Mouse (Mus musculus): ENCODE measurements around the gene Gm5129. TPM values are rescaled to one million over a fixed set of nuclear protein-coding genes. Genes with fewer than 3 reads are reported as not detected.

Gm5129 gene
- polyA plus RNA-seq, 1 experiment: 0.35 TPM

- H3K79me2 ChIP-seq (ENCODE audit: control insufficient read depth, insufficient read depth): peaks cover 42% of the 10 kb centered on the region
- peaks cover 8% of the 10 kb centered on the region for H3K36me3 ChIP-seq (ENCODE audit: control insufficient read depth, insufficient read depth)
- no peak overlapping the region for H3K4me3 ChIP-seq (ENCODE audit: insufficient read depth, poor library complexity, severe bottlenecking)
- TF ChIP-seq CEBPB (IDR thresholded peaks at IDR 0.05; ENCODE audit: low read depth) (no peak), MYOG (IDR thresholded peaks at IDR 0.05; ENCODE audit: control insufficient read depth, extremely low read depth, insufficient read length) (no peak), CTCF (IDR thresholded peaks at IDR 0.05; ENCODE audit: control insufficient read depth, insufficient read depth, insufficient read length) (no peak), FOSL1 (IDR thresholded peaks at IDR 0.05; ENCODE audit: insufficient read depth, low read length, poor library complexity, severe bottlenecking) (no peak), MAX (IDR thresholded peaks at IDR 0.05) (no peak), MYOD1 (IDR thresholded peaks at IDR 0.05; ENCODE audit: control insufficient read depth, insufficient read length, low read depth) (no peak), USF1 (IDR thresholded peaks at IDR 0.05; ENCODE audit: low read depth) (no peak)
- peaks cover 6% of the 10 kb centered on the region for H3K79me3 ChIP-seq (ENCODE audit: low read depth)
- H3ac ChIP-seq (ENCODE audit: control insufficient read depth, insufficient read length, low read depth): no peak overlapping the region
- no peaks in the 10 kb centered on the region for H3K27me3 ChIP-seq (ENCODE audit: control insufficient read depth, insufficient read depth, insufficient read length)
These were observed 37.1 kb upstream of the Gm5129 start for GRCm38 (mm10) chr5:29772651-29773330.

GRCm38 (mm10) chr5:29772038-29772437, 36.3 kb upstream of the Gm5129 start:
- H3K4me3 ChIP-seq (ENCODE audit: insufficient read depth, poor library complexity, severe bottlenecking): no peak overlapping the region
- H3ac ChIP-seq (ENCODE audit: control insufficient read depth, insufficient read length, low read depth): no peak overlapping the region
- H3K79me3 ChIP-seq (ENCODE audit: low read depth): peaks cover 6% of the 10 kb centered on the region
- H3K27me3 ChIP-seq (ENCODE audit: control insufficient read depth, insufficient read depth, insufficient read length): no peaks in the 10 kb centered on the region
- peaks cover 12% of the 10 kb centered on the region for H3K36me3 ChIP-seq (ENCODE audit: control insufficient read depth, insufficient read depth)
- peaks cover 42% of the 10 kb centered on the region for H3K79me2 ChIP-seq (ENCODE audit: control insufficient read depth, insufficient read depth)
- TF ChIP-seq CEBPB (IDR thresholded peaks at IDR 0.05; ENCODE audit: low read depth): peak; percentile 75
- TF ChIP-seq MYOD1 (IDR thresholded peaks at IDR 0.05; ENCODE audit: control insufficient read depth, insufficient read length, low read depth): no peak

GRCm38 (mm10) chr5:29770935-29771334, 35.2 kb upstream of the Gm5129 start:
- Histone ChIP-seq H3ac (ENCODE audit: control insufficient read depth, insufficient read length, low read depth) (no peak overlapping the region), H3K27me3 (ENCODE audit: control insufficient read depth, insufficient read depth, insufficient read length) (no peaks in the 10 kb centered on the region), H3K36me3 (ENCODE audit: control insufficient read depth, insufficient read depth) (peaks cover 14% of the 10 kb centered on the region), H3K79me2 (ENCODE audit: control insufficient read depth, insufficient read depth) (peaks cover 37% of the 10 kb centered on the region), H3K4me3 (ENCODE audit: insufficient read depth, poor library complexity, severe bottlenecking) (no peak overlapping the region), H3K79me3 (ENCODE audit: low read depth) (peaks cover 6% of the 10 kb centered on the region)
- TF ChIP-seq FOSL1 (IDR thresholded peaks at IDR 0.05; ENCODE audit: insufficient read depth, low read length, poor library complexity, severe bottlenecking) (no peak), MYOG (IDR thresholded peaks at IDR 0.05; ENCODE audit: control insufficient read depth, extremely low read depth, insufficient read length) (no peak), CTCF (IDR thresholded peaks at IDR 0.05; ENCODE audit: control insufficient read depth, insufficient read depth, insufficient read length) (no peak), MYOD1 (IDR thresholded peaks at IDR 0.05; ENCODE audit: control insufficient read depth, insufficient read length, low read depth) (no peak), CEBPB (IDR thresholded peaks at IDR 0.05; ENCODE audit: low read depth) (no peak), USF1 (IDR thresholded peaks at IDR 0.05; ENCODE audit: low read depth) (no peak), MAX (IDR thresholded peaks at IDR 0.05) (no peak)

- no peak for TF ChIP-seq MAX (IDR thresholded peaks at IDR 0.05)
- TF ChIP-seq FOSL1 (IDR thresholded peaks at IDR 0.05; ENCODE audit: insufficient read depth, low read length, poor library complexity, severe bottlenecking): no peak
- TF ChIP-seq CEBPB (IDR thresholded peaks at IDR 0.05; ENCODE audit: low read depth): no peak
- TF ChIP-seq MYOD1 (IDR thresholded peaks at IDR 0.05; ENCODE audit: control insufficient read depth, insufficient read length, low read depth): no peak
- no peak for TF ChIP-seq USF1 (IDR thresholded peaks at IDR 0.05; ENCODE audit: low read depth)
- no peak for TF ChIP-seq CTCF (IDR thresholded peaks at IDR 0.05; ENCODE audit: control insufficient read depth, insufficient read depth, insufficient read length)
- no peak for TF ChIP-seq MYOG (IDR thresholded peaks at IDR 0.05; ENCODE audit: control insufficient read depth, extremely low read depth, insufficient read length)
- H3K79me2 ChIP-seq (ENCODE audit: control insufficient read depth, insufficient read depth): peaks cover 9% of the 10 kb centered on the region
- no peaks in the 10 kb centered on the region for H3K27me3 ChIP-seq (ENCODE audit: control insufficient read depth, insufficient read depth, insufficient read length)
- H3K79me3 ChIP-seq (ENCODE audit: low read depth): no peaks in the 10 kb centered on the region
- H3ac ChIP-seq (ENCODE audit: control insufficient read depth, insufficient read length, low read depth): no peak overlapping the region
- peaks cover 60% of the 10 kb centered on the region for H3K36me3 ChIP-seq (ENCODE audit: control insufficient read depth, insufficient read depth)
- no peak overlapping the region for H3K4me3 ChIP-seq (ENCODE audit: insufficient read depth, poor library complexity, severe bottlenecking)
These were observed 23.6 kb upstream of the Gm5129 start for GRCm38 (mm10) chr5:29759318-29759717.

GRCm38 (mm10) chr5:29752894-29753293, 17.2 kb upstream of the Gm5129 start:
- Histone ChIP-seq H3K4me3 (ENCODE audit: insufficient read depth, poor library complexity, severe bottlenecking) (no peak overlapping the region), H3K36me3 (ENCODE audit: control insufficient read depth, insufficient read depth) (peaks cover 82% of the 10 kb centered on the region), H3K27me3 (ENCODE audit: control insufficient read depth, insufficient read depth, insufficient read length) (no peaks in the 10 kb centered on the region), H3ac (ENCODE audit: control insufficient read depth, insufficient read length, low read depth) (no peak overlapping the region), H3K79me3 (ENCODE audit: low read depth) (peaks cover 19% of the 10 kb centered on the region), H3K79me2 (ENCODE audit: control insufficient read depth, insufficient read depth) (peaks cover 23% of the 10 kb centered on the region)
- TF ChIP-seq MAX (IDR thresholded peaks at IDR 0.05) (no peak), USF1 (IDR thresholded peaks at IDR 0.05; ENCODE audit: low read depth) (no peak)

- H3K27me3 ChIP-seq (ENCODE audit: control insufficient read depth, insufficient read depth, insufficient read length): no peaks in the 10 kb centered on the region
- peaks cover 39% of the 10 kb centered on the region for H3K79me2 ChIP-seq (ENCODE audit: control insufficient read depth, insufficient read depth)
- peaks cover 69% of the 10 kb centered on the region for H3K36me3 ChIP-seq (ENCODE audit: control insufficient read depth, insufficient read depth)
- no peak overlapping the region for H3K4me3 ChIP-seq (ENCODE audit: insufficient read depth, poor library complexity, severe bottlenecking)
- H3K79me3 ChIP-seq (ENCODE audit: low read depth): peaks cover 34% of the 10 kb centered on the region
- TF ChIP-seq USF1 (IDR thresholded peaks at IDR 0.05; ENCODE audit: low read depth): no peak
- TF ChIP-seq MAX (IDR thresholded peaks at IDR 0.05): no peak
- no peak for TF ChIP-seq MYOG (IDR thresholded peaks at IDR 0.05; ENCODE audit: control insufficient read depth, extremely low read depth, insufficient read length)
- TF ChIP-seq MYOD1 (IDR thresholded peaks at IDR 0.05; ENCODE audit: control insufficient read depth, insufficient read length, low read depth): no peak
- TF ChIP-seq CTCF (IDR thresholded peaks at IDR 0.05; ENCODE audit: control insufficient read depth, insufficient read depth, insufficient read length): no peak
- no peak for TF ChIP-seq FOSL1 (IDR thresholded peaks at IDR 0.05; ENCODE audit: insufficient read depth, low read length, poor library complexity, severe bottlenecking)
- H3ac ChIP-seq (ENCODE audit: control insufficient read depth, insufficient read length, low read depth): no peak overlapping the region
These were observed 15.6 kb upstream of the Gm5129 start for GRCm38 (mm10) chr5:29751306-29751705.

Data from C2C12 (cell line).